Mouse (Mus musculus) layer of hippocampus, adult 9-11 months (tissue): ENCODE measurements at regions not wholly inside any gene's neighbourhood (a gene's known extent, or its start where the extent isn't known, plus 50 kb on each side); places are given as distances from the start of the nearest gene placed in this dataset.
"Not testable (repeated sequence)": the region's sequence is repeated elsewhere in the genome, so short reads cannot be mapped to it uniquely, and the experiment has no call there.

Source experiments
- DNase-seq: peaks from one replicate; pipeline ENCODE4 v3.0.0; 2022

- DNase-seq = no peak
Observed at GRCm38 (mm10) chr1:113932492-113932891, 1752.1 kb upstream of the Cntnap5a start.

- DNase-seq = no peak
Observed at GRCm38 (mm10) chr1:113958016-113958751, 1726.4 kb upstream of the Cntnap5a start.

- DNase-seq = not testable (repeated sequence)
Observed at GRCm38 (mm10) chr1:113959267-113959666, 1725.3 kb upstream of the Cntnap5a start.

- not testable (repeated sequence) for DNase-seq
Observed at GRCm38 (mm10) chr1:113963931-113964330, 1720.6 kb upstream of the Cntnap5a start.

GRCm38 (mm10) chr1:113964431-113964830 is 1720.1 kb upstream of the Cntnap5a start:
- DNase-seq = no peak

- DNase-seq = no peak
Observed at GRCm38 (mm10) chr1:113970617-113971016, 1713.9 kb upstream of the Cntnap5a start.

- no peak for DNase-seq
Observed at GRCm38 (mm10) chr1:113980111-113980510, 1704.4 kb upstream of the Cntnap5a start.

- no peak for DNase-seq
Observed at GRCm38 (mm10) chr1:113989676-113990296, 1694.8 kb upstream of the Cntnap5a start.

GRCm38 (mm10) chr1:113992488-113992887 is 1692.1 kb upstream of the Cntnap5a start:
- DNase-seq = peak; percentile 2

- no peak for DNase-seq
Observed at GRCm38 (mm10) chr1:114037877-114038276, 1646.7 kb upstream of the Cntnap5a start.

GRCm38 (mm10) chr1:114039383-114039782 is 1645.2 kb upstream of the Cntnap5a start:
- DNase-seq = no peak

- no peak for DNase-seq
Observed at GRCm38 (mm10) chr1:114063097-114063496, 1621.5 kb upstream of the Cntnap5a start.

- no peak for DNase-seq
Observed at GRCm38 (mm10) chr1:114074506-114074905, 1610.0 kb upstream of the Cntnap5a start.
